Mouse (Mus musculus) neural tube, embryonic 13.5 days (tissue): ENCODE measurements around the gene Fat1. TPM values are rescaled to one million over a fixed set of nuclear protein-coding genes. Genes with fewer than 3 reads are reported as not detected.
"Not testable (repeated sequence)": the region's sequence is repeated elsewhere in the genome, so short reads cannot be mapped to it uniquely, and the experiment has no call there.

Source experiments
- ATAC-seq: fragments of 200-750 bp; cut with Nextera tagmentation; 2 replicates; pipeline ENCODE4 v1.8.0; 2017; ENCODE audit warnings: low read depth, mild to moderate bottlenecking, moderate TSS enrichment, moderate library complexity
- H3K27ac ChIP-seq: fragments of 300-500 bp; sonication (generic); replicated peaks from 2 replicates; pipeline ENCODE4 v1.5.1; 2015; ENCODE audit warnings: moderate library complexity, mild to moderate bottlenecking, inconsistent platforms
- H3K27me3 ChIP-seq: fragments of 300-500 bp; sonication (generic); 2 replicates; pipeline ENCODE4 v1.6.1; 2015; ENCODE audit warnings: mild to moderate bottlenecking, inconsistent platforms
- H3K36me3 ChIP-seq: fragments of 300-500 bp; sonication (generic); 2 replicates; pipeline ENCODE4 v1.6.1; 2015; ENCODE audit warnings: mild to moderate bottlenecking, inconsistent platforms
- H3K4me1 ChIP-seq: fragments of 300-500 bp; sonication (generic); replicated peaks from 2 replicates; pipeline ENCODE4 v1.6.1; 2015; ENCODE audit warnings: inconsistent platforms
- H3K4me2 ChIP-seq: fragments of 300-500 bp; sonication (generic); 2 replicates; pipeline ENCODE4 v1.6.1; 2015; ENCODE audit warnings: inconsistent platforms, mild to moderate bottlenecking, moderate library complexity
- H3K4me3 ChIP-seq: fragments of 300-500 bp; sonication (generic); 2 replicates; pipeline ENCODE4 v1.5.1; 2015; ENCODE audit warnings: mild to moderate bottlenecking, inconsistent platforms
- H3K9ac ChIP-seq: fragments of 300-500 bp; sonication (generic); 2 replicates; pipeline ENCODE4 v1.6.1; 2015; ENCODE audit warnings: moderate library complexity, mild to moderate bottlenecking, inconsistent platforms
- H3K9me3 ChIP-seq: fragments of 300-500 bp; sonication (generic); 2 replicates; pipeline ENCODE4 v1.6.1; 2016; ENCODE audit warnings: inconsistent platforms
- WGBS: fragments of 180-500 bp; shearing (Covaris S2); methylation state at CpG from one replicate; pipeline ENCODE4 v1.1.7; 2015; 5-methylcytosine and 5-hydroxymethylcytosine counted together
- polyA plus RNA-seq: library from polyadenylated mRNA; unstranded; fragments of >200 nt; fragmentation: Nextera tagmentation; extraction: Ambion mirVana; gene quantifications from 2 replicates; pipeline ENCODE4 v1.2.1, GENCODE M21; 2015

Fat1 gene
- polyA plus RNA-seq, 1 experiment from 2014 or later, result 12.1 TPM

- Histone ChIP-seq H3K9ac (no peak overlapping the region), H3K4me3 (no peak overlapping the region), H3K9me3 (no peaks in the 10 kb centered on the region), H3K27ac (no peak overlapping the region), H3K4me1 (no peaks in the 10 kb centered on the region), H3K36me3 (peaks cover 36% of the 10 kb centered on the region), H3K4me2 (no peak overlapping the region), H3K27me3 (no peaks in the 10 kb centered on the region)
- no peak for ATAC-seq
- 97% methylated on average over 3 of the region's 3 CpGs for WGBS
These were observed 120.3 kb downstream of the Fat1 start for GRCm38 (mm10) chr8:45055500-45055899.

GRCm38 (mm10) chr8:45056810-45057209 lies 121.6 kb downstream of the Fat1 start:
- Histone ChIP-seq H3K4me3 (no peak overlapping the region), H3K36me3 (peaks cover 24% of the 10 kb centered on the region), H3K27me3 (no peaks in the 10 kb centered on the region), H3K4me2 (no peak overlapping the region), H3K9me3 (no peaks in the 10 kb centered on the region), H3K27ac (no peak overlapping the region), H3K4me1 (no peaks in the 10 kb centered on the region), H3K9ac (no peak overlapping the region)
- 20% methylated on average over 3 of the region's 3 CpGs for WGBS
- no peak for ATAC-seq

DNA sequence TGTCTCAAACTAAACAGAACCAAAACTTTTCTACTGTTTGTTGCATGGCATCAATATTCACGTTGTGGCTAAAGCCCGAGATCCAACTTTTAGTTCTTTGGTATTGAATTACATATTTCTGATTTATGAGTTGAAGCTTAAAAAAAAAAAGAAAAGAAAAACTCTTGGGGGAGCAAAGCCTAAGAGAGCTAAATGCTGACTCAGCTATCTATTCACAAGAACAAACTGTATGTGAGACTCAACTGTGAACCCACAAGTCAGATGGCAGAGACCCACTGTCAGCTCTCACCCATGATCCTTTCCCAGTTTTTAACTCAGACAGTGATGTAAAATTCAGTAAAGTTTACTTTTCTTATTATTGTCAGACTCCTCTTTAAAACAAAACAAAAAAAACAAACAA lies 124.8 kb downstream of the Fat1 start:
- ATAC-seq, result no peak
- WGBS, result 92% methylated on average over 2 of the region's 2 CpGs
- no peaks in the 10 kb centered on the region for H3K9me3 ChIP-seq

DNA sequence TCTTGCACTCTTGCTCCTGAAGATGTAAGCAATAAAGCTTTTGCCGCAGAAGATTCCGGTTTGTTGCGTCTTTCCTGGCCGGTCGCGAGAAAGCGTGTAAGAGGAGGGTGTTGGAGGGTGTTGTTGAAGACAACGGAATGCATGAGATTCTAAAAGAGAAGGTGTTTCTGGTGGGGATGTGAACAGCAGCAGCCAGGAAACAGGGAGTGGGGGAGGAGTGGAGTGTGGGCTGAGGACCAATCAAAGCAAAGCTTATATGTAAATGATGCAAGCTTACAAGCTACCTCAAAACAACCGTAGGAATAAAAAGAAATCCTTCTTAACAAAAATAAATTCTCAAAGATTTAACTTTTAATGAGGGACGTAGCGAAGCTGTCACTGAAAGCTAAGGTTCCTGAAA lies 127.1 kb downstream of the Fat1 start:
- ATAC-seq, result no peak
- no peaks in the 10 kb centered on the region for H3K27me3 ChIP-seq
- H3K4me2 ChIP-seq, result no peak overlapping the region
- no peak overlapping the region for H3K4me3 ChIP-seq
- H3K9ac ChIP-seq, result no peak overlapping the region
- WGBS, result 93% methylated on average over 11 of the region's 11 CpGs
- H3K9me3 ChIP-seq, result no peaks in the 10 kb centered on the region
- H3K36me3 ChIP-seq, result no peaks in the 10 kb centered on the region
- H3K4me1 ChIP-seq, result peaks cover 5% of the 10 kb centered on the region; the same call in 1 of the 2 replicates
- no peak overlapping the region for H3K27ac ChIP-seq

More for the DNA sequence above, 124.8 kb downstream of the Fat1 start:
- Histone ChIP-seq H3K4me2 (no peak overlapping the region), H3K4me3 (no peak overlapping the region), H3K36me3 (peaks cover 6% of the 10 kb centered on the region), H3K4me1 (peaks cover 5% of the 10 kb centered on the region; the same call in 1 of the 2 replicates), H3K27me3 (no peaks in the 10 kb centered on the region), H3K9ac (no peak overlapping the region), H3K27ac (no peak overlapping the region)

- H3K9ac ChIP-seq, result no peak overlapping the region
- H3K27me3 ChIP-seq, result no peaks in the 10 kb centered on the region
- WGBS, result 66% methylated on average over 25 of the region's 25 CpGs
- H3K27ac ChIP-seq, result no peak overlapping the region
- H3K4me3 ChIP-seq, result no peak overlapping the region
- H3K4me1 ChIP-seq, result peaks cover 5% of the 10 kb centered on the region; the same call in 1 of the 2 replicates
- no peak overlapping the region for H3K4me2 ChIP-seq
- no peaks in the 10 kb centered on the region for H3K36me3 ChIP-seq
- no peaks in the 10 kb centered on the region for H3K9me3 ChIP-seq
- ATAC-seq, result no peak
These were observed 128.0 kb downstream of the Fat1 start for GRCm38 (mm10) chr8:45062982-45063924.

DNA sequence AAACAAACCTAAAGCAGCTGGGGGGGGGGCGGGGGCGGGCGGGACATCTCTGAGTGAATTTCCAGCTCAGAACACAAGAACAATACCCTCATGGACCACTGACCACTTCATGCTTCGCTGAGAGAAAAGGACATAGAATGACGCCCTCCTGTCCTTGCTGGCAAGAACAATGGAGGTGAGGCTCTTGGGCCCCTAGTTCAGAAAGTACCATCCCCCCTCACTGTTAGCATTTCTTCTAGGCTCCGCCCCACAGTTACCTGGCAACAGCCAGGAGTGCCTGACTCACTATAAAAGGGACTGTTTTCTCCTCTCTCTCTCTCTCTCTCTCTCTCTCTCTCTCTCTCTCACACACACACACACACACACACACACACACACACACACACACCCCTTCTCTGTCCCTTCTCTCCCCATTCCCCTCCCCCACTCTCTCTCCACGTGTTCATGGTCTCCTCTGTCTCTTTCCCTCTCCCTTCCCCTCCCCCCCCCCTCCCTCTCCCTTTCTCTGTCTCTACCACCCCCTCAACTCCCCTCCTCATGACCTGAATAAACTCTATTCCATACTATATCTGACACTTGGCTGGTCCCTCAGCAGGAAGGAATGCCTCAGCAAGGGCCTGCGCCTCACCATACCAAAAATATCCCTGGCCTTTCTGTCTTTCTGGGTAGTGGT lies 129.1 kb downstream of the Fat1 start:
- H3K9me3 ChIP-seq, result no peaks in the 10 kb centered on the region
- H3K27ac ChIP-seq, result no peak overlapping the region
- H3K4me3 ChIP-seq, result no peak overlapping the region
- 21% methylated on average over 8 of the region's 8 CpGs for WGBS
- H3K4me1 ChIP-seq, result peaks cover 11% of the 10 kb centered on the region
- no peak overlapping the region for H3K9ac ChIP-seq
- no peak overlapping the region for H3K4me2 ChIP-seq
- no peaks in the 10 kb centered on the region for H3K36me3 ChIP-seq
- H3K27me3 ChIP-seq, result no peaks in the 10 kb centered on the region
- ATAC-seq, result 0 out of 2 replicates have a peak, but pooled peaks have one; percentile 15

DNA sequence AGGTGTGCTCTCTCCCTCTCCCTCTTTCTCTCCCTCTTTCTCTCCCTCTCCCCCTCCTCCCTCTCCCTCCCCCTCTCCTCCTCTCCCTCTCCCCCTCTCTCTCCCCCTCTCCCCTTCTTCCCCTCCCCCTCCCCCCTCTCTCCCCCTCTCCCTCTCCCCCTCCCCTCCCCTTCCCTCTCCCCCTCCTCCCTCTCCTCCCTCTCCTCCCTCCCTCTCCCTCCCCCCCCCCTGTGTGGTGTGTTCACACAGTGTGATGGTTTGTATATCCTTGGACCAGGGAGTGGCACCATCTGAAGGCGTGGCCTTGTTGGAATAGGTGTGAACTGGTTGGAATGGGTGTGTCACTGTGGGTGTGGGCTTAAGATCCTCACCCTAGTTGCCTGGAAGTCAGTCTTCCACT lies 130.1 kb downstream of the Fat1 start:
- H3K4me1 ChIP-seq, result peaks cover 11% of the 10 kb centered on the region
- H3K36me3 ChIP-seq, H3K9ac ChIP-seq, ATAC-seq, H3K4me3 ChIP-seq, H3K4me2 ChIP-seq, H3K9me3 ChIP-seq, H3K27ac ChIP-seq, H3K27me3 ChIP-seq: not testable (repeated sequence)
- WGBS, result 91% methylated on average over 1 of the region's 1 CpGs

DNA sequence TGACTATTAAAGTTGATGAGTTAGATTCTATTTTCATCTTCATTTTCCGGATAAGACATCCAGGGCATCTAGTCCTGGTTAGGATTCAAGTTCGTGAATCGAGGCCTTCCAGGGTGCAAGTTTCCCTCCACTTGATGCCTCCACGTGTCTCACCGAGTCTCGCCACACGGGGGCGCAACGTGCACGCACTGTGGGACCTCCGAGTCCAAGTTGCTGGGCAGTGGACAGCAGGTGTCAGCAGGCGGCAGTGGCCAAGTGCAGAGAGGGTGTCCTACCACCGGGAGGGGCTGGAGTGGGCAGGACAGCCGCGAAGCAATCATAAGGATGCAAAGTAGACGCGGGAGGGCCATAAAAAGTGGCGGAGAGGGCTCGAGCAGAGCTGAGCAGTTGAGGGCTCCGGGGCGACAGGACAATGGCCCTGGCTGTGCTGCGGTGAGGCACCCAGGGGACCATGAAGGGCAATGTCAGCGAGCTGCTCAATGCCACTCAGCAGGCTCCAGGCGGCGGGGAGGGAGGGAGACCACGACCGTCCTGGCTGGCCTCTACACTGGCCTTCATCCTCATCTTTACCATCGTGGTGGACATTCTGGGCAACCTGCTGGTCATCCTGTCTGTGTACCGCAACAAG lies 133.6 kb downstream of the Fat1 start, which contains the start of gene Mtnr1a:
TSS of gene Mtnr1a (plus strand) at position 379 of the 628 bp plus-strand sequence.
- Histone ChIP-seq H3K4me3 (peak within 1 kb of the TSS; percentile 39), H3K9me3 (no peaks in the 10 kb centered on the region), H3K9ac (peak within 1 kb of the TSS; percentile 63), H3K4me1 (peaks cover 11% of the 10 kb centered on the region), H3K4me2 (peak within 1 kb of the TSS; percentile 68), H3K27ac (no peak within 1 kb of the TSS), H3K27me3 (no peaks in the 10 kb centered on the region), H3K36me3 (no peaks in the 10 kb centered on the region)
- peak; percentile 87 for ATAC-seq
- WGBS, result 6% methylated on average over 29 of the region's 29 CpGs

DNA sequence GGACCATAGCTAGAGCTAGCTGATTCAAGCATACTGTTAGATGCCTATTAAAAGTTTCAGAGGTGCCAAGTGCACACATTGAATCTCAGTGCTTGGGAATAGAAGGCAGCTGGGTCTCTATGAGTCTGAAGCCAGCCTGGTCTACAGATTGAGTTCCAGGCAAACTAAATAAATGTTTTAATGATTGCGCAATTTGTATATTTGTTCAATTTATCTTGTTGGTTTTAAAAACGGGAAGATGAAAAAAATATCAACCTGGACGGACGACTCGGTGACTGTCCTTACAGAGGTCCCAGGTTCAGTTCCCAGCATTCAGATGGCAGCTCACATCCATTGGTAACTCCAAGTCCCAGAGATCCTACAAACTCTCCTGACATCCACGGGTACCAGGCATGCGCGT lies 135.7 kb downstream of the Fat1 start:
- no peak overlapping the region for H3K4me3 ChIP-seq
- no peak overlapping the region for H3K9ac ChIP-seq
- H3K27ac ChIP-seq, result no peak overlapping the region
- no peaks in the 10 kb centered on the region for H3K36me3 ChIP-seq
- no peak for ATAC-seq
- no peaks in the 10 kb centered on the region for H3K9me3 ChIP-seq
- H3K4me2 ChIP-seq, result no peak overlapping the region
- WGBS, result 93% methylated on average over 8 of the region's 8 CpGs
- H3K4me1 ChIP-seq, result peaks cover 6% of the 10 kb centered on the region
- no peaks in the 10 kb centered on the region for H3K27me3 ChIP-seq

GRCm38 (mm10) chr8:45080850-45081249 lies 145.6 kb downstream of the Fat1 start:
- no peak overlapping the region for H3K4me2 ChIP-seq
- no peaks in the 10 kb centered on the region for H3K4me1 ChIP-seq
- no peaks in the 10 kb centered on the region for H3K27me3 ChIP-seq
- H3K9me3 ChIP-seq, result no peaks in the 10 kb centered on the region
- ATAC-seq, result no peak
- no peak overlapping the region for H3K9ac ChIP-seq
- H3K4me3 ChIP-seq, result no peak overlapping the region
- no peak overlapping the region for H3K27ac ChIP-seq
- H3K36me3 ChIP-seq, result no peaks in the 10 kb centered on the region
- WGBS, result 83% methylated on average over 3 of the region's 3 CpGs

DNA sequence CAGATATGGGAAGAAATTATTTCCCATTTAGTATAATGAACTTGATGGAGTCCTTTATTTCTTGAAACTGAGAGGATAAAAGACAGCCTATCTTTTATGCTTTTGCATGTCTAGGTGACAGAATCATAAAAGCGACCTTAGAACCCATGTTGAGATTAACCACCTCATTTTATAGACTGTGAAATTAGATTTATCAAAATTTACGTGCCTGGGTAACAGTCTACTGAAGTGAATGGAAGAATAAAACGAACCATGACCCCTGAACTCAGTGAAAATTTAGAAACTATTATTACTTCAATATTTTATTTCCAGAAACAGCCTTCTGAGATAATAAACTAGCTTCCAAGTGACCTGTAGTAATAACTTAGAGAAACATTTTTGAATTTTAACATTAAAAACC lies 158.4 kb downstream of the Fat1 start:
- WGBS, result 47% methylated on average over 3 of the region's 3 CpGs
- Histone ChIP-seq H3K27ac (no peak overlapping the region), H3K27me3 (no peaks in the 10 kb centered on the region), H3K9ac (no peak overlapping the region), H3K36me3 (no peaks in the 10 kb centered on the region), H3K9me3 (no peaks in the 10 kb centered on the region), H3K4me1 (no peaks in the 10 kb centered on the region), H3K4me2 (no peak overlapping the region), H3K4me3 (no peak overlapping the region)
- ATAC-seq, result no peak
